Mouse (Mus musculus) central nervous system, embryonic 11.5 days (tissue): ENCODE data around the gene Pomt2. TPM values are rescaled to one million over a fixed set of nuclear protein-coding genes. Genes with fewer than 3 reads are reported as not detected.

Source experiments
- polyA plus RNA-seq: library from polyadenylated mRNA; depleted of rRNA; stranded (reverse); fragments of >200 nt; gene quantifications from 2 replicates; pipeline ENCODE4 v1.2.3, GENCODE M21; 2012; rRNA removed

Pomt2 gene
- polyA plus RNA-seq, result 10.2 and 15.2 TPM in 2 replicates

DNA sequence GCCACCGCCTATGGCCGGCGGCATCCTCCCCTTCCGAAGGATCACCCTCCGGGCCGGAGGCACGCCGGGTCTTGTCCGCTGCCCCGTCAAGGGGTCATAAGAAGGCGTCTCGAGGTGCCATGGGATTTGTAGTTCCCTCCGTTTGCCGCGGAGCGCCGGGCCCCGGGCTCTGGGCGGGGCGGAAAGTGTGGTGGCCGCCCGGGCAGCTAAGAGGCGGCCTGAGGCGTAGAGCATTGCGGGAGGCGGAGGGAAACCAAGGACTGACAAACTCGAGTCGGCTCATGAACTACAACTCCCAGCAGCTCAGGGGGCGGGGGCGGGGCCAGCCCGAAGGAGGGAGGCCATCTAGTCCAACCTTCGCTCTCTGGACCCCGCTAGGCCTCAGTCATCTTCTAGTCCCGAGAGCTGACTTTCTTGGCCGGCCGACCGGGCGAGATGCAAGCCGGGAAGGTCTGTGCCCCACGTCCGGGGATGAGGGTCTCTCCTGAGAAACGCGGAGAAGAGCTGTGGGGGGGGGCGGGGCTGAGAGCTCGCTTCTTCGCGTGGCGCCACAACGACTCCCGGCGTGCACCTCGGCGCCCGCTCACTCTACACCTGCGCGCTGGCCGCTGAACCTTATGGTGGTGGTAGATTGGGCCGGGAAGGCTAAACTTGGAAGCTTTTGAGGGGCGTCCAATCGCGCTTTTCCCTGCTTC is at the start of gene Pomt2:
Pomt2 (minus strand) TSS at position 574 of the 695 bp plus-strand sequence.

DNA sequence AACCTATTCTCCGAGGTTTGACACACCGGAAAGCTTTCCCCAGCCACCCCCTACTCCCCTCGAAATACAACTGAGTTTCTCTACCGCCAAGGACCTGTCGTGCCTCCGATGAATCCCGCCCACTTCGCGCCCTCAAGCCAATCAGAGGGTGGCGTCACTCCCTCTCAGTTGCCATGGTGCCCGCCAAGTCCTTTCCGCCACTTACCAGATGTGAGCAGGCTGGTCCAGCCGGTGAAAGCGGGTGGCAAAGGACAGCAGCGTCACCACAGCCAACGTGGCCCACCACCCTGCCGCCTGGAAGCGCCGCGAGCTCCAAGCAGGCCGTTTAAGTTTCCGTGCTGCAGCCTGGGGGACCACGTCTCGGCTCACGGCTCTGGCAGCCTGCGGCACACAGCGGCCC is 802 bp downstream of the Pomt2 start, which contains the start of gene Gstz1:
Gstz1 (plus strand) TSS at position 200 of the 400 bp plus-strand sequence.

DNA sequence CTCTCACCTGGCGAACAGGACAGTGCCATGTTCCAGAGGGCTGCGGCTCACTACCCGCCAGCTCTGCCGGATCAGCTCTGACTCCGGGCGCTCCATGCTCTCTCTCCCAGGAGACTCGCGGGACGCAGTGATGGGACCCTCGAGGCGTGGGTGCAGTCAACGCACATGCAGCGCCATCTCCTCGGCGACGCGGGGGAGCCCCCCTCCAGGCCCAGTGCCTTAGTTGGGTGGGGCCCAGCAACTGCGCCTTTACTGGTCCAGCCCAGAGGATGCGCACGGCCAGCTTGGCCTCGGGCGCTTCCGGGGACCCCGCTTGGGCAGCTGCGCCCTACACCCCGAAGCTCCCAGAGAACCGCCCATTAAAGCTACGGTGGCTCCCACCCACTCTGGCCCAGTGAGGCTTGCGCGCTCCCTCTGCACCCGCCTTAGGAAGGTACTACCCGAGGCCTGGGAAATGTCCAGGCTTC is 45.6 kb downstream of the Pomt2 start, which contains the start of gene Ngb:
Ngb (minus strand) TSS at position 375 of the 467 bp plus-strand sequence.

Other genes with a start within 250 kb of the Pomt2 start
- gene Cipc, start 200.9 kb downstream of the Pomt2 start, polyA plus RNA-seq, result 40.0 TPM in 2 replicates
- 0.43 and 1.6 TPM in 2 replicates for gene Zdhhc22, start 157.5 kb downstream of the Pomt2 start, polyA plus RNA-seq
- 0.85 and 1.5 TPM in 2 replicates for gene Tmem63c, start 126.6 kb downstream of the Pomt2 start, polyA plus RNA-seq
- gene Ngb, start 45.4 kb downstream of the Pomt2 start, polyA plus RNA-seq, result 0.36 and 0.48 TPM in 2 replicates
- gene Gstz1, start 803 bp downstream of the Pomt2 start, polyA plus RNA-seq, result 47.9 and 60.7 TPM in 2 replicates
- gene Samd15, start 51.8 kb upstream of the Pomt2 start, polyA plus RNA-seq, result 0.48 and 0.79 TPM in 2 replicates
- gene Tmed8, start 52.5 kb upstream of the Pomt2 start, polyA plus RNA-seq, result 5.9 and 8.2 TPM in 2 replicates
- 2.6 and 3.1 TPM in 2 replicates for gene Noxred1, start 90.8 kb upstream of the Pomt2 start, polyA plus RNA-seq
- gene Vipas39, start 118.3 kb upstream of the Pomt2 start, polyA plus RNA-seq, result 39.8 and 57.9 TPM in 2 replicates
- gene Ahsa1, start 118.5 kb upstream of the Pomt2 start, polyA plus RNA-seq, result 212 and 268 TPM in 2 replicates
- gene Ism2, start 151.7 kb upstream of the Pomt2 start, polyA plus RNA-seq, result 0.80 and 2.1 TPM in 2 replicates
- gene Sptlc2, start 240.4 kb upstream of the Pomt2 start, polyA plus RNA-seq, result 36.3 and 37.8 TPM in 2 replicates